Mouse (Mus musculus) midbrain, postnatal 0 days (tissue): Measurements from ENCODE around the gene Arhgap35. TPM values are rescaled to one million over a fixed set of nuclear protein-coding genes. Genes with fewer than 3 reads are reported as not detected.

ENCODE experiments used
- ATAC-seq: fragments of 200-750 bp; cut with Nextera tagmentation; 2 replicates; pipeline ENCODE4 v1.8.0; 2017; ENCODE audit warnings: moderate number of reproducible peaks, mild to moderate bottlenecking, moderate TSS enrichment, moderate library complexity; ENCODE audit not compliant: low FRiP score
- DNase-seq: peaks from one replicate; pipeline ENCODE4 v3.0.0-alpha.2; 2015; ENCODE audit warnings: low spot score
- H3K27ac ChIP-seq: fragments of 300-500 bp; sonication (generic); 2 replicates; pipeline ENCODE4 v1.5.1; 2014; ENCODE audit warnings: low read depth, mild to moderate bottlenecking, low read length, mixed read lengths
- H3K27me3 ChIP-seq: fragments of 300-500 bp; sonication (generic); 2 replicates; pipeline ENCODE4 v1.6.1; 2014; ENCODE audit warnings: low read length, control low read depth, mixed read lengths; ENCODE audit not compliant: insufficient read depth
- H3K36me3 ChIP-seq: fragments of 300-500 bp; sonication (generic); 2 replicates; pipeline ENCODE4 v1.6.1; 2014; ENCODE audit warnings: low read length, control low read depth, mixed read lengths; ENCODE audit not compliant: insufficient read depth
- H3K4me1 ChIP-seq: fragments of 300-500 bp; sonication (generic); 2 replicates; pipeline ENCODE4 v1.6.1; 2014; ENCODE audit warnings: mild to moderate bottlenecking, control low read depth, antibody characterized with exemption, low read length, mixed read lengths; ENCODE audit not compliant: insufficient read depth
- H3K4me2 ChIP-seq: fragments of 300-500 bp; sonication (generic); 2 replicates; pipeline ENCODE4 v1.6.1; 2014; ENCODE audit warnings: low read depth, mild to moderate bottlenecking, low read length, mixed read lengths; ENCODE audit not compliant: poor library complexity, severe bottlenecking
- H3K4me3 ChIP-seq: fragments of 300-500 bp; sonication (generic); 2 replicates; pipeline ENCODE4 v1.5.1; 2014; ENCODE audit warnings: low read depth, mild to moderate bottlenecking, low read length, moderate library complexity
- H3K9ac ChIP-seq: fragments of 300-500 bp; sonication (generic); replicated peaks from 2 replicates; pipeline ENCODE4 v1.6.1; 2014; ENCODE audit warnings: mild to moderate bottlenecking, low read length, moderate library complexity, mixed read lengths; ENCODE audit not compliant: poor library complexity, severe bottlenecking
- H3K9me3 ChIP-seq: fragments of 300-500 bp; sonication (generic); 2 replicates; pipeline ENCODE4 v1.6.1; 2016; ENCODE audit warnings: low read length, control low read depth
- CTCF ChIP-seq: IDR thresholded peaks from 2 replicates; pipeline ENCODE4 v1.5.1; 2016; ENCODE audit warnings: antibody characterized with exemption, mild to moderate bottlenecking
- WGBS: fragments of 180-500 bp; shearing (Covaris S2); extraction: QIAGEN DNeasy Blood & Tissue Kit; methylation state at CpG from one replicate; pipeline ENCODE4 v1.1.7; 2014; 5-methylcytosine and 5-hydroxymethylcytosine counted together
- polyA plus RNA-seq: library from polyadenylated mRNA; unstranded; fragments of >200 nt; fragmentation: Nextera tagmentation; extraction: Ambion mirVana; gene quantifications from 2 replicates; pipeline ENCODE4 v1.2.1, GENCODE M21; 2015
- total RNA-seq: library from RNA; depleted of rRNA; stranded (reverse); fragments of >200 nt; gene quantifications from 2 replicates; pipeline ENCODE4 v1.2.3, GENCODE M21; 2014

Gene Arhgap35
- total and polyA plus RNA-seq, 2 experiments from 2014 or later: 26.9 to 157 TPM

DNA sequence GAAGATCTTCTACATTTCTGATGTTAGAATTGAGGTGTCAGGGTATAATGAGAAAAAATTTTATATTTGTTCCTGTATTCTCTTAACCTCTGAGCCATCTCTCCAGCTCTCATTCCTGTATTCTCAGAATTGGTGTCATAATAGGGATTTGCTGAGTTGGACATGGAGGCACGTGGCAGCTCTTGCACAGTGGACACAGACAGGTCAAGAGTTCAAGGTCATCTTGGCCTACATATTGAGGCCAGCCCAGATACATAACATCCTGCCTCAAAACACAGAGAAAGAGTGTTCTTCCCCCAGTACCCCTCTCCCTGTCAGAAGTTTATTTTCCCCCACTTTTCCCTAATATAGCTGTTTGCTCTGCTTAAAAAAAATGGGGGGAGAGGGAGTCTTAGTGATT lies 38.1 kb downstream of the Arhgap35 start:
- no peak for DNase-seq

DNA sequence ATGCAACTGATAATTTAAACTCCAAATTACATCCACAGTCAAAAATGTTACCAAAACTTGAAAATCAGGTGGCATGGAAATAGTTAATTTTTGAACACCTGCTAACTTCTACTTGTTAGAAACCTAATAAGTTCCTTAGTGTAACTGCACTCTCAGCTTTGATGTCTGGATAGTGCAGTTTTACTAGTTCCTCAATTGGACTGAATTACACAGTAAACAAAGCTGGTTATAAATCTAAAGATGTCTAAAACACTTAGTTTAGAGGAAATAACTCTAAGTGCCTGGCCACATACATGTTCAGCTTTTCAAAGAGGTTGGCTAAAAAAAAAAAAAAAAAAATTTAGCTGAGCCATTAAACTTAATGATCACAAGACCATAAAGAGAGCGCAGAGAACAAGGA lies 43.6 kb downstream of the Arhgap35 start:
- ATAC-seq (no peak), DNase-seq (no peak)
- Histone ChIP-seq H3K27ac (no peak overlapping the region), H3K9ac (no peak overlapping the region), H3K9me3 (no peaks in the 10 kb centered on the region), H3K4me2 (no peak overlapping the region), H3K36me3 (no peaks in the 10 kb centered on the region; the same call in 1 of the 2 replicates), H3K4me1 (0 out of 2 replicates have a peak, but pooled peaks cover 1% of the 10 kb centered on the region), H3K27me3 (no peaks in the 10 kb centered on the region), H3K4me3 (no peak overlapping the region)
- 94% methylated on average over 1 of the region's 1 CpGs for WGBS
- TF ChIP-seq CTCF: no peak

More for the DNA sequence above, 38.1 kb downstream of the Arhgap35 start:
- Histone ChIP-seq H3K4me3 (no peak overlapping the region), H3K27me3 (no peaks in the 10 kb centered on the region), H3K36me3 (no peaks in the 10 kb centered on the region; the same call in 1 of the 2 replicates), H3K9ac (no peak overlapping the region), H3K27ac (no peak overlapping the region), H3K9me3 (no peaks in the 10 kb centered on the region), H3K4me1 (0 out of 2 replicates have a peak, but pooled peaks cover 3% of the 10 kb centered on the region), H3K4me2 (no peak overlapping the region)
- ATAC-seq: no peak
- WGBS: 80% methylated on average over 1 of the region's 1 CpGs
- TF ChIP-seq CTCF: no peak

DNA sequence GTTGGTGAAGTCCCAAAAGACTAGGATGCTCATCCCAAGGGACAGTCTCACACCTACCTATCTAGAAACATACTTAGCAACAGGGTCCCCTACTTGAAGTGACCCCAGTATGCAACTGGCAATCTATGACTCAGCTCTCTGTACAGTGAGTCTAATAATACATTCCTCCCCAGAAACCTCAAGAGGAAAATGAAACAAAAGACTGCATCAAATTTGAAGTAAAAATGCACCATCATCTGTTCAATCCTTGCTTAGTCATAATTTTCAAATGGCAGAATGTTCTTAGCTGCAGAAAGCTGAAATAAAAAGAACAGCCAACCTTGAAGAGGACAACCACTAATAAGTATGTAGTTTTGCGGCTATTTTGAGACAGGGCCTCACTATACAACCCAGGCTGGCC lies 44.1 kb downstream of the Arhgap35 start:
- Histone ChIP-seq H3K9me3 (no peaks in the 10 kb centered on the region), H3K4me2 (no peak overlapping the region), H3K27ac (no peak overlapping the region), H3K4me1 (no peaks in the 10 kb centered on the region), H3K36me3 (no peaks in the 10 kb centered on the region), H3K27me3 (no peaks in the 10 kb centered on the region), H3K9ac (no peak overlapping the region), H3K4me3 (no peak overlapping the region)
- no peak for TF ChIP-seq CTCF
- DNase-seq: no peak
- ATAC-seq: no peak
- WGBS: 98% methylated on average over 1 of the region's 1 CpGs

DNA sequence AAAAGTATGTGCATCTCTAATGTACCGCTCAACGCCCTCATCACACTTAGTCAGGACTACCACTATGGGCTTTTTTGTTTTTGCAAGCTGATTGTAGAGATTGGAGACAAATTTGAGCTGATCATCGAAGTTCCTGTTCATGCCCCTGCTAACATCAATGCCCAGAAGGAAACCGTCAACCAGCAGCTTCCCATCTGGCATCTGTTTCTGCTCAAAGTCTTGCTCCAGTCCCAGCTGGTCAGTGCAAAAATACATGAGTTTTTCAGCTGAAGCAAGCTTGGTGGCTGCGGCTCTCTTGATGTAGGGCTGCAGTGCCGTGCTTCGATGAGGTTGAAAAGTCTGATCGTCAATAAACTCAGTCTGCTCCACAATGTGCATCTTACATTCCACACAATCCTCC lies 50.3 kb downstream of the Arhgap35 start:
- no peak for DNase-seq

DNA sequence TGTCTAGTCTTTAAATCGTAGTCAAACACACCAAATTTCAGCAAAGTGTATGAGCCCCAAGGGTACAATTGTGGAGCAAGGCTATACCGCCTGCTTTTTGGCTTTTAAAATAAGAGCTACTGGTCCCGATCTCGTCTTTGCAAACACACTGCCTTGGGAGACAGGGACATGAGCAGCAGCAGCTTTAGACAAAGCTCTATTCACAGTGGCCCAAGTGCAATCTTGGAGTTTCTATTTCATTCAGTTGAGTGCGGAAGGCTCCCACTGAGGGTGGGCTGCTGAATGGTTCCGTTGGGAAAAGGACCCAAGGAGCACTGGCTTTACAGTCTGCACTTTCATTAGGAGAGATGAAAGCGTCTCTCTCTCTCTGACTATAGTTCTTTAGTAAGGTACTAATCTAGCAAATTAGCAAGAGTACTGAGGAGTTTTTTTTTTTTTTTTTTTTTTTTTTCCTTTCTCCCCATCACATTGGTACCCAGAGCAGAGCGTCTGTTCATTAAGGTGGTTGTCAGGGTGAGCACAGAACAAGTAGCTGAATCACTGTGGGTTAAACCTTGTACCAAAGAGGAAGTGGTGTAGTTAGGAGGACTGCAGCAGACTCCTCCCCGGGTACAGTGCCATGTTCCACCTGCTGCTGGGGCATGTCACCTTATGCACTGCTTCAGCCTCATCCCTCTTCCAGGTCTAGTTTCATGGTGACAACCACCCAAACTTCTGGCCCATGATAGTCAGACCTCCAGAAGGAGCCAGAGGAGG lies 56.8 kb downstream of the Arhgap35 start:
- ATAC-seq (no peak), DNase-seq (peak; percentile 51)
- no peaks in the 10 kb centered on the region; the same call in 1 of the 2 replicates for H3K4me1 ChIP-seq
- H3K36me3 ChIP-seq: peaks cover 25% of the 10 kb centered on the region
- 0 out of 2 replicates have a peak overlapping the region, but pooled peaks have one; percentile 38 for H3K27ac ChIP-seq
- H3K9me3 ChIP-seq: no peaks in the 10 kb centered on the region
- 56% methylated on average over 9 of the region's 9 CpGs for WGBS
- no peaks in the 10 kb centered on the region for H3K27me3 ChIP-seq
- no peak overlapping the region for H3K9ac ChIP-seq
- no peak overlapping the region for H3K4me2 ChIP-seq
- no peak overlapping the region for H3K4me3 ChIP-seq
- no peak for TF ChIP-seq CTCF

More for the DNA sequence above, 50.3 kb downstream of the Arhgap35 start:
- H3K4me1 ChIP-seq: no peaks in the 10 kb centered on the region
- peaks cover 46% of the 10 kb centered on the region for H3K36me3 ChIP-seq
- no peaks in the 10 kb centered on the region for H3K27me3 ChIP-seq
- no peak overlapping the region for H3K9ac ChIP-seq
- ATAC-seq: no peak
- no peak for TF ChIP-seq CTCF
- H3K4me3 ChIP-seq: no peak overlapping the region
- no peak overlapping the region for H3K4me2 ChIP-seq
- H3K27ac ChIP-seq: no peak overlapping the region
- WGBS: 96% methylated on average over 8 of the region's 8 CpGs
- H3K9me3 ChIP-seq: no peaks in the 10 kb centered on the region

DNA sequence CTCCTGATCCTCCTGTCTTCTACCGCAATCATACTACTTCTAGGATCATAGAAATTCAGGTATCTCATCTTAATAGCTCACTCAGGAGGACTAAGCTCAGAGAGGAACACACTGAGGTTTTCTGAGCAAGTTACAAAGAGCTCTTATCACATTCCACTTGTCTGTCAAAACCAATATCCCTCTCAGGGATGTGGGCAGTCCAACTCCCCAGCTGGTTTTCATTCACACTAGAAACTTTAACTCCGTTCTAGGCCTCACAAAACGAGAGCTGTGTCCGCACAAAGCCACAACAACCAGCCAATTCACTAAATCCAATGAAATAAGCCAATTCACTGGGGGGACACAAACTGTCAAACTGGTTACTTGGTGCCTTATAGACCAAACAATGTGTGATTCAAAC lies 57.5 kb downstream of the Arhgap35 start:
- WGBS: 51% methylated on average over 4 of the region's 4 CpGs
- Histone ChIP-seq H3K4me3 (no peak overlapping the region), H3K27me3 (no peaks in the 10 kb centered on the region), H3K27ac (0 out of 2 replicates have a peak overlapping the region, but pooled peaks have one; percentile 39), H3K9me3 (no peaks in the 10 kb centered on the region), H3K9ac (no peak overlapping the region), H3K36me3 (peaks cover 18% of the 10 kb centered on the region), H3K4me2 (no peak overlapping the region), H3K4me1 (no peaks in the 10 kb centered on the region; the same call in 1 of the 2 replicates)
- DNase-seq (peak; percentile 34), ATAC-seq (no peak)
- TF ChIP-seq CTCF: no peak
